Mouse (Mus musculus) lung, postnatal 0 days (tissue): ENCODE measurements around the gene Gimap7.

Experiments
- CTCF ChIP-seq: IDR thresholded peaks from 2 replicates; pipeline ENCODE4 v1.5.1; 2016; ENCODE audit warnings: antibody characterized with exemption, mild to moderate bottlenecking
- EP300 ChIP-seq: IDR thresholded peaks from 2 replicates; pipeline ENCODE4 v1.6.1; 2016; ENCODE audit warnings: antibody characterized with exemption, mild to moderate bottlenecking, control low read depth

DNA sequence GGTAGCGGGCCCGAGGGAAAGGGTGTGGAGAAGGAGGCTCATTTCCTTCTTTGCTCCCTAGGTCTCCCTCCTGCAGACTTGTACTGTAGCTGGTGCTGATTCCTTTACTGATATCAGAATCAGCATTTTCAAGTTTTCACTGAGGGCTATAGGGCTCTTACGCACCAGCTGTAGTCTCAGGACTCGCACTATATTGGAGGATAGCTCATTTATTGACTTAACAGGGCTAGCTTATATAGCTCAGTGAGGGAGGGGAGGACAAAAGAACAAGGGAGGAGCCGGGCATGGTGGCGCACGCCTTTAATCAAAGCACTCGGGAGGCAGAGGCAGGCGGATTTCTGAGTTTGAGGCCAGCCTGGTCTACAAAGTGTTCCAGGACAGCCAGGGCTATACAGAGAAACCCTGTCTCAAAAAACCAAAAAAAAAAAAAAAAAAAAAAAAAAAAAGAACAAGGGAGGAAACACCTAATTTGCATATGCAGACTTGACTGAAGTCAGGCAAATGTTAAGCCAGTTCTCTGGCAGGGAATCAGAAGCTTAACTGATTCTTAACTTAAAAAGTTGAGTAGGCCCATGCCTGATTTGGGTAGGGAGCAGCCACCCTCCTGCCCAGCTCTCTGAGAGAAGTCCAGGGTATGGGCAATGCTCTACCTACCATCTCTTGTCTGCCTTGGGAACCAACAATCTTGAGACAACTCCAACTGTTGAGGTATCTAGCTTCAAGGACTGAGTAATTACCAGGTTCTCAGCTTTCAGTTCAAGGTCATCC, 43.9 kb upstream of the Gimap7 start:
- no peak for TF ChIP-seq CTCF
- TF ChIP-seq EP300, result no peak
